Mouse (Mus musculus) C2C12 (cell line): ENCODE results near the gene Gm20403. TPM values are rescaled to one million over a fixed set of nuclear protein-coding genes. Genes with fewer than 3 reads are reported as not detected.
"Not testable (repeated sequence)": the region's sequence is repeated elsewhere in the genome, so short reads cannot be mapped to it uniquely, and the experiment has no call there.

Source experiments
- H3K27me3 ChIP-seq: one replicate; pipeline ENCODE4 v1.6.1; 2011; ENCODE audit not compliant: control insufficient read depth, insufficient read depth, insufficient read length
- H3K36me3 ChIP-seq: one replicate; pipeline ENCODE4 v1.6.1; 2011; ENCODE audit not compliant: control insufficient read depth, insufficient read depth
- H3K4me3 ChIP-seq: one replicate; pipeline ENCODE4 v1.5.1; 2011; ENCODE audit warnings: mild to moderate bottlenecking, control low read depth; ENCODE audit not compliant: poor library complexity, insufficient read depth, severe bottlenecking
- H3K79me2 ChIP-seq: one replicate; pipeline ENCODE4 v1.6.1; 2011; ENCODE audit not compliant: control insufficient read depth, insufficient read depth
- H3K79me3 ChIP-seq: one replicate; pipeline ENCODE4 v1.6.1; 2011; ENCODE audit warnings: low read depth, control low read depth
- H3ac ChIP-seq: one replicate; pipeline ENCODE3; 2011; ENCODE audit warnings: low read depth; ENCODE audit not compliant: control insufficient read depth, insufficient read length
- CEBPB ChIP-seq: IDR thresholded peaks from one replicate; pipeline ENCODE4 v1.6.1; 2011; ENCODE audit warnings: low read depth, mild to moderate bottlenecking, control low read depth, moderate library complexity
- CTCF ChIP-seq: IDR thresholded peaks from one replicate; pipeline ENCODE4 v1.5.1; 2011; ENCODE audit not compliant: control insufficient read depth, insufficient read depth, insufficient read length
- FOSL1 ChIP-seq: IDR thresholded peaks from one replicate; pipeline ENCODE4 v1.8.0; 2011; ENCODE audit warnings: mild to moderate bottlenecking, low read length; ENCODE audit not compliant: poor library complexity, insufficient read depth, severe bottlenecking
- MAX ChIP-seq: IDR thresholded peaks from one replicate; pipeline ENCODE4 v1.6.1; 2011; ENCODE audit warnings: mild to moderate bottlenecking, control low read depth
- MYOD1 ChIP-seq: IDR thresholded peaks from one replicate; pipeline ENCODE4 v1.6.1; 2011; ENCODE audit warnings: low read depth; ENCODE audit not compliant: control insufficient read depth, insufficient read length
- MYOG ChIP-seq: IDR thresholded peaks from one replicate; pipeline ENCODE4 v1.6.1; 2011; ENCODE audit not compliant: control insufficient read depth, insufficient read length; ENCODE audit errors: extremely low read depth
- USF1 ChIP-seq: IDR thresholded peaks from one replicate; pipeline ENCODE4 v1.6.1; 2011; ENCODE audit warnings: low read depth, mild to moderate bottlenecking, control low read depth, moderate library complexity
- polyA plus RNA-seq: library from polyadenylated mRNA; unstranded; fragments of >200 nt; fragmentation: generic; extraction: Trizol; gene quantifications from one replicate; pipeline ENCODE4 v1.2.1, GENCODE M21; 2012; ENCODE audit warnings: missing spikeins

The Gm20403 gene
- polyA plus RNA-seq, 1 experiment = not detected

DNA sequence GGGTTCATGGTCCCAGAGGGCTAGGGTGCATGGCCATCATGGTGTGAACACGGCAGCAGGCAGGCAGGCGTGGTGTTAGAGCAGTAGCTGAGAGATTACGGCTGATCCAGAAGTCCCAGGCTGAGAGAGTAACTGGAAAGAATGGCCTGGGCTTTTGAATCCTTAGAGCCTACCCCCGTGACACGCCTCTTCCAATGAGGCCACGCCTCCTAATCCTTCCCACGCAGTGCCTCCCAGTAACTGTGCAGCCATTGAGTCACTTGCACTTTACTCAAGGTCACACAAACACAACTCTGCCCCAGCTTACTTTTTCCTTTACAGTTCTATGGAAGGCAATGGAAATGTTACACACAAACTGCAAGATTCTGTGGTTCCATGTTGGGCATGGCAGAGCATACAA, 19.7 kb upstream of the Gm20403 start:
- TF ChIP-seq FOSL1 = no peak
- no peak for TF ChIP-seq CEBPB
- no peak for TF ChIP-seq CTCF
- no peak for TF ChIP-seq USF1
- no peak for TF ChIP-seq MYOG
- TF ChIP-seq MAX = no peak
- TF ChIP-seq MYOD1 = no peak
- Histone ChIP-seq H3K36me3 (no peaks in the 10 kb centered on the region), H3ac (no peak overlapping the region), H3K27me3 (no peaks in the 10 kb centered on the region), H3K79me2 (no peaks in the 10 kb centered on the region), H3K4me3 (no peak overlapping the region), H3K79me3 (no peaks in the 10 kb centered on the region)

GRCm38 (mm10) chr12:55004396-55004795, 18.1 kb upstream of the Gm20403 start:
- H3ac ChIP-seq = no peak overlapping the region
- TF ChIP-seq FOSL1 (no peak), CEBPB (no peak), MYOD1 (no peak), MYOG (no peak), USF1 (no peak), MAX (no peak), CTCF (no peak)

GRCm38 (mm10) chr12:55003843-55004242, 17.5 kb upstream of the Gm20403 start:
- Histone ChIP-seq H3K36me3 (no peaks in the 10 kb centered on the region), H3K79me3 (no peaks in the 10 kb centered on the region), H3ac (no peak overlapping the region), H3K4me3 (no peak overlapping the region), H3K27me3 (no peaks in the 10 kb centered on the region), H3K79me2 (no peaks in the 10 kb centered on the region)
- TF ChIP-seq MYOG = no peak
- TF ChIP-seq CTCF = no peak
- no peak for TF ChIP-seq USF1
- no peak for TF ChIP-seq MAX
- no peak for TF ChIP-seq CEBPB
- no peak for TF ChIP-seq FOSL1
- no peak for TF ChIP-seq MYOD1

More at GRCm38 (mm10) chr12:55004396-55004795, 18.1 kb upstream of the Gm20403 start:
- Histone ChIP-seq H3K36me3 (no peaks in the 10 kb centered on the region), H3K4me3 (no peak overlapping the region), H3K79me3 (no peaks in the 10 kb centered on the region), H3K79me2 (no peaks in the 10 kb centered on the region), H3K27me3 (no peaks in the 10 kb centered on the region)

DNA sequence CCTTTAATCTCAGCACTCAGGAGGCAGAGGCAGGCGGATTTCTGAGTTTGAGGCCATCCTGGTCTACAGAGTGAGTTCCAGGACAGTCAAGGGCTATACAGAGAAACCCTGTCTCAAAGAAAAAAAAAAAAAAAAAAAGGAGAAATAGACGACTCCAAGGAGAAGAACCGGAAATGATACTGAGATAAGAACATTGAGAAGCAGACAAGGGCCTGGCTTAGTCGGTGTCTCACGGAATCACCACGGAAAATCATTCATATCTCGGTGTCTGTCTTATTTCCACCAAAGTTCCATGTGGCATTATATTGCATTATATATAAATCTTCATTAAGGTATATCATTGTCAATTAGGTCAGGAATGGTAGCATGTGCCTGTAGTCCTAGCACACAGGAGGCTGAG, 16.2 kb upstream of the Gm20403 start:
- H3K4me3 ChIP-seq, H3K79me3 ChIP-seq, H3ac ChIP-seq, H3K36me3 ChIP-seq, H3K79me2 ChIP-seq, H3K27me3 ChIP-seq: not testable (repeated sequence)

DNA sequence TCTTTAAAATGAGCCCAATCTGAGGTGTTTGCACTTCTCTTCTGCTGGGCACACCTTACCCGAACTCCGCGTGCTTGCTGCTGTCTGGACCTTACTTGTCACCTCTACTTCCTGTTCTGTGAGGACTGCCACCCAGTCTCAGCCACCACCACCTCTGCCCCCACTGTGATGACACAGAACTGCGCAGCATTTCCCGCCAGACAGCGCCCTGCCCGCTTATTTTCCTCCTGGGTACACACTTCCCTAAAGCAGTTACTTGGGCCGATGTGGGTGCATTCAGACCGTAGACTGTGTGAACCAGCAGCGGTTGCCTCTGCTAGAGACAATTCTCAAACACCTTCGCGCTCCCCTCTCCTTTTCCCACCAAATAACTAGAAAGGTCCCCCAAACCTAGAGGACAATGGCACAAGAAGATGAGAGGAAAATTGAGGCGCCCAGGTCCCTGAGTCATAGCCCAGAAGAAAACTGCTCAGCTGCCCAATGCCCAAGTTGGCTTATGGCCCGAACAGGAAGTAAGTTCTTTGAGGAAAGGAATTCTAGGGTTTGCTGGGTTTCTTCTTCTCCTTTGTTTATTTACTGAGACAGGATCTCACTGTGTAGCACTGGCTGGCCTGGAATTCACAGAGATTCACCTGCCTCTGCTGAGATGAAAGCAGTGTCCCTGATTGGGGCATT, 12.8 kb upstream of the Gm20403 start:
- H3K79me3 ChIP-seq = no peaks in the 10 kb centered on the region
- no peaks in the 10 kb centered on the region for H3K79me2 ChIP-seq
- no peaks in the 10 kb centered on the region for H3K27me3 ChIP-seq
- H3K36me3 ChIP-seq = no peaks in the 10 kb centered on the region
- no peak overlapping the region for H3K4me3 ChIP-seq
- H3ac ChIP-seq = no peak overlapping the region
- no peak for TF ChIP-seq CEBPB
- TF ChIP-seq MAX = no peak
- TF ChIP-seq FOSL1 = no peak

GRCm38 (mm10) chr12:54998411-54998810, 12.1 kb upstream of the Gm20403 start:
- Histone ChIP-seq H3K79me2 (no peaks in the 10 kb centered on the region), H3K36me3 (no peaks in the 10 kb centered on the region), H3ac (no peak overlapping the region), H3K4me3 (no peak overlapping the region), H3K79me3 (no peaks in the 10 kb centered on the region), H3K27me3 (no peaks in the 10 kb centered on the region)
- TF ChIP-seq FOSL1 (no peak), CTCF (no peak), USF1 (no peak), CEBPB (no peak), MYOG (no peak)
